Mouse (Mus musculus): Measurements from ENCODE around the gene Cyp2u1.
"Not testable (repeated sequence)": the region's sequence is repeated elsewhere in the genome, so short reads cannot be mapped to it uniquely, and the experiment has no call there.

Gene Cyp2u1

DNA sequence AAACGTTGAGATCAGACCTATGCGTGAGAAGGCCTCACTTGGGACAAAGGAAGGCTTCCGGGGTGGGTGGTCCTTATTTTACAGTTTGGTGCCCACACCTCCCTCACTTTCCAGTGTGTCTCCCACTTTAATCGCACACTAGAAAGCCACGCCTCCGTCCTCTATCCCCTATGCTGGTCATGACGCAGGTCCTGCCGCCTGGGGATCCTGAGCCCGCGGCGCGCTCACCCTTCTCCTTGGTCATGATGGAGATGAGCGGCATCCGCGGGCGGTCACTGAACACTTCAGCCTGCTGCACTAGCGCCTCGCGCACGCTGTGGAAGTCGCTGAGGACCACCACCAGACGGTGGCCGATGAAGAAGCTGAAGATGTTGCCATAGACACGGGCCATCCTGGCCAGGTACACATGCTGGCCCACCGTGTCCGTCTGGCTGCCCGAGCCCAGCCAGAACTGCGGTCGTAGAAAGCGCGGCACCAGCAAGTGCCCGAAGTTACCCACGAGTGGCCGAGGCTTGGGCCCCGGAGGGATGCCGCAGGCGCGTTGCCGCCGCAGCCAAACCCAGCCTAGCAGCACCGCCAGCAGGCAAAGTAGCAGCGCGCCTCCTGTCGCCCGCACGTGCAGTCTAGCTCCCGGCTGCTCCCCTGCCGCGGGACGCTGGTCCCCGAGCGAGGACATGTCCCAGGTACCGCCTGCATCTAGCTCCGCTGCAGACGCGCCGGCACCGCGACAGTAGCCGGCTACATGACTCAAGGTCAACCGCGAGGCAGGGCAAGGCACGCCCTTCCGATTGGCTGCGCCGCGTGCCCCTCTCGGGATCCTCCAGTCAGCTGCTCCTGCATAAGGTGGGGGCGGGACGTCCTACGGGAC is at the start of gene Cyp2u1:
TSS of gene Cyp2u1 (minus strand) at position 776 of the 868 bp plus-strand sequence.
- peak; percentile 58 for DNase-seq (ENCODE audit: low spot score)

DNA sequence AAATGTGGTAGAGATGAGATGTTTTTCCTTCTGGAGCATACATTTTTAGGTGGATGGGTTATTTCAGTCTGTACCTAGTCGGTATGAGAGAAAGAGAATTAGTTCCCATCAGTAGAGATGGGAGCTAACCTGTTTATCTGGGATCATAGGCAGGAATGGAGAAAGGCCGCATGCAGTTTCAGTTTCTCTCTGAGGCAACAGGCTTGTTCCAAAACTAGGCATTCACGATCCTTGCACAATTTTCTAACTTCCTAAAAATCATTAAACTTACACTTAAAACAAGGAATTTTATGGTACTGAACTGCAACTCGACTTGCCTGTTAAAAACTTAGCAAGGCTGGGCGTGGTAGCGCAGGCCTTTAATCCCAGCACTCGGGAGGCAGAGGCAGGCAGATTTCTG is 47.5 kb upstream of the Cyp2u1 start:
- DNase-seq (ENCODE audit: low spot score), result no peak

DNA sequence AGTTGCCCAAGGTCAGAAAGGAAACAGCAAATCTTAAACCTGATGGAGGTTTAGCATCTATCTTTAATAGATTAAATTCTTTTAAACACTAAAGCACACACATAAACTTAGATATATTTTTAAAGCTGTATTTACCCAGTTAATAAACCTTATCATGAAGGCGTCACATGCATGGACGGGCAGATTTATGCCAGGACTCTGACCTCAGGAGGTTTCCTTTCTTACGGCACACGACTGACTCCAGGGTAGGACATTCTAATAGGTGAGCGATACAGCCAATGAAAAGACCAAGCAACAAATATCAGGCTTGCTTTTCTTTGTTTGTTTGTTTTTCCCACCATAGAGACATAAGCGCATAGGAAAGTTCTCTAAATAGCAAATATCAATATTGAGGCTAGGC is 46.0 kb upstream of the Cyp2u1 start:
- DNase-seq (ENCODE audit: low spot score), result no peak

DNA sequence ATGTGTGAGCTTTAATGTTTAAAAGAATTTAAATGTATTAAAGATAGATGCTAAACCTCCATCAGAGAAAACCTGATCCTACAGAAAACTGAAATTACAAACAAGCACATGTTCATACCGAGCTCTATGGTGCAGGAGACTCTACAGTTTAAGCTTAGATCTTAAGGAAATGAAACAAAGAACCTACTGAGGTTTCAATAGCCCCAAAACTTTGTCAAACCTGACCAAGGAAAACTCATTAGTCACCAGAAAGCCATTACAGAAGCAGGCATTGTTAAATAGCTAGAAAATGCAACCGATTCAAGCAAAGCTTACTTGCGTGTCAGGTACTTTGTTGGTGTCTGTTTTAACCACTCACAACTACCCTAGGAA is 45.5 kb upstream of the Cyp2u1 start:
- no peak for DNase-seq (ENCODE audit: low spot score)

DNA sequence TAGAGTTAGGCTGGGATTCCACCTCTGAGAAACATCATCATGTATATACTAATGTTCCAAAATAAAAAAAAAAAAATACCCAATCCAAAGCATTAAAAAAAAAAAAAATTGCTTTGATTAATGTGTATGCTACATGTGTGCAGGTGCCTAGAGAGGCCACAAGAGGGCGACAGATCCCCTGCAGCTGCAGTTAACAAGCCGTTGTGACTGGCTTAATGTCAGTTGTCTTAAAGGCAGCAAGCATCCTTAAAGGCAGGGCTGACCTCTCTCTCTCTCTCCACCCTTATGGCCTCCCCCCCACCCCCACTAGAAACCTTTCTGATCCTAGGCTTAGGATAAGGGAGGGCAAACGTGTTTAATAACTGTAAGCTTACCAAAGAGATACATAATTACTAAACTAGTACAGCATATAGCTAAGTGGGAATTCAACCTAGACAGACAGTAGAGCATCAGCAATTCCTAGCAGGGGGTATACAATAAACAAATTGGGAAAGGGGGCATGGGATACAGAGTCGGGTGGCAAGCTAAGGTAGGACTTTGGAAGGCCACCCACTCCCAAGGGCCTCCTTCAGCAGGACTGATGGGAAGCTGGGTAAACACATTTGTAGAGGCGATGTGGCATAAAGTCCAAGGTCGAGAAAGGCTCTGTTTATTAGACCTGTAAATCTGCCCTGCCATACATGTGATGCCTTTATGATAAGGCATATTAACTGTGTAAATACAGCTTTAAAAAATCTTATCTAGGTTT is 45.0 kb upstream of the Cyp2u1 start:
- no peak for DNase-seq (ENCODE audit: low spot score)

DNA sequence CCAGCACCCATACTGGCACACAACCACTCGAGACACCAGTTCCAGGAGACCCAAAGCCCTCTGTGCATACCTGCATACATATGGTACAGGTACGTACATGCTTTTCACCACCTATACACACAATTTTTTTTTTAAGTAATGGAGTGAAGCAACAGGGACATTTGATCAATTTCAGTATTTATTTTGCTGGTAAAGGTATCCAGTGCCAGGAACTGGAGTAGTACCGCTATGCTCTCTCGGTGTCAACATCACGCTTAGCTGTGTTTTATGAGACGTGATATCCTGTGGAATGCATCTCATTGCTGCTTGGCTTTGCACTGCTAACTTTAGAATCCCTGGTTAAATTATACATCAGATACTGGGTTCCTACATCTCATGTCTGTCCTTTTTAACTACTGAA is 42.9 kb upstream of the Cyp2u1 start:
- no peak for DNase-seq (ENCODE audit: low spot score)

DNA sequence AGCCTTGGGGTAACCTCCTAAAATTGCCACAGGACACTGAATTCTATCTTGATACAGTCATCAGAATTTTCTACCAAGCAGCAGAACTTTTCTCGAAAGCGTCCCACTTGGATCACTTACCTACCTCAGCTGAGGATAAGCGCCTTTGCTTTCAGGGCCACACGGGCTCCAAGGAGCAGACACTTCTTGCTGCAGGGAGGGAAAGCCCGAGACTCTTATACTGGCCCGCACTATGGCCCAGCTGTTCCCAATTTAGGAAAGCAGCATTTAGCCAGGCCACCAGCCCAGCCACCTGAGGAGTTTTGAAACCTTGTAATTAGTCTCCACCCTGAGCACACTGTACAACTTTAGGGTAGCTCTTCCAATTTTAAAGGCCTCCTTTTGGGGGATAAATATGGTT is 40.3 kb upstream of the Cyp2u1 start:
- no peak for DNase-seq (ENCODE audit: low spot score)

DNA sequence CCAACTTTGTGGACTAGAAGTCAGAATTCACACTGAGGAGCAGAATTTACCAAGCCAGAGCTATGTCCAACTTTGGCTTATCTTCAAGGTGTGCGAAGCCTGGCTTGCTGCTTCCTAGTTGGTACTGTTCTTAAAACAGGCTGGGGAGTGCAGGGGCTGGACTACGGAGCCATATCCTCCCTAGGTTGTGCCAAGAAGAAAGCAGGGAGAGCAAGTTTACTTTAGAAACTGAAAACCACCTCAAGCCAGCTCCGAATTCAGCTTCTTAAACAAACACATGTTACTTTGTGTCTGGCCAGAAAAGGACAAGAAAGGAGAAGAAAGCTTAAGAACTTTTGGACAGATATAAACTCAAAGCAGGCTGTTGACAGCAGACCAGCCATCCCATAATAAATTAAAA is 37.9 kb upstream of the Cyp2u1 start:
- DNase-seq (ENCODE audit: low spot score), result no peak

DNA sequence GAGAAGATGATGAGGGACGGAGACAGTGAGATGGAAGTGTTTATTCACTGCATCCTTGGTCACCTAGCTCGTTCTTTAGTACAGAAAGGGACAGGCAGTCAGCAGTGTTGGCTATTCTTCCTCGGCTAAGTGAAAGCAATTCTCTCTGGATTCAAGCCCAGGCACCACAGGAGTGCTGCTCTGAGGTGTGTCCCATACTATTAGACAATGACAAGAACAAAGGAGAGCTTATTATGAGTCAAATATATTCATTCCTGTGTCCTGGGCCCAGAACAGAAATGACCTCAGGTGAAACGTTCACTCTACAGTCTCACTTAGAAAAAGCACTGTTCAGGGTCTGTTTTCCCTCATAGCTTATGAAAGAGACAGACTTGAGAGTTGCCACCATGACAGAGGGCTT is 36.3 kb upstream of the Cyp2u1 start:
- DNase-seq (ENCODE audit: low spot score), result no peak

DNA sequence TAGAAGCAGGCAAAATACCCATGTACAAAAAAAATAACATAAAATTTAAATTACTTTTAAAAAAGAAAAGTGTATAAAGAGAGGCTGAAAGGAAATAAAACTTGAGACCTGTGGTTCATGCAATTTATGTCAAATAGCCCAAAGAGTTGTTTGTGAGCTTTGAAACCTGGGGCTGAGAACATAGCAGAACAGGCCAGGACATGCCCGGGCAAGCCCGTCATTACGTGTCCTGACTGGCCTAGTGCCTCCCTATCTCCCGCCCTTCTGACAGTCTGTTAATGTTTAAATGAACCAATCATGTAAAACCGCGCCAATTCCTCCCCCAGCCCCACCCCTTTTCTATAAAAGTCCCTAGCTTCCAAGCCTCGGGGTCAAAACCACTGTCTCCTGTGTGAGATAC is 34.7 kb upstream of the Cyp2u1 start:
- not testable (repeated sequence) for DNase-seq (ENCODE audit: low spot score)

DNA sequence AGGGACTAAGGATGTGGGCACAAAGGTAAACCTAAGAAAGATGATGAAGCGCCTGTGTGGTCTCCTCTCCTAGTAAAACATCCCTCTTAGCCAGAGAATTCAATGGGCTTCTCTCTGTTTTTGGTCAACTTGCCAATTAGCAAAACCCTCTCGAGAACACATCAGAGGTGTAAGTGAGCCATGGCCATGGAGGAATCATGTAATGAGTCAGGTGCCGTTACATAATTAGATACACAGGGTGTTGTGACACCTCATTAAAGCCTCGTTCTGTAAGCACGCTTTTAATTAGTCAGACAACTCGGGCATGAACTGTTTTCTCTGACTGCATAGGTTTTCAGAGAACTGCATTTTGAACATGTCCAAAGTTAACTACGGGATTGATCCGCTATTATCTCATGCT is 33.6 kb upstream of the Cyp2u1 start:
- no peak for DNase-seq (ENCODE audit: low spot score)

DNA sequence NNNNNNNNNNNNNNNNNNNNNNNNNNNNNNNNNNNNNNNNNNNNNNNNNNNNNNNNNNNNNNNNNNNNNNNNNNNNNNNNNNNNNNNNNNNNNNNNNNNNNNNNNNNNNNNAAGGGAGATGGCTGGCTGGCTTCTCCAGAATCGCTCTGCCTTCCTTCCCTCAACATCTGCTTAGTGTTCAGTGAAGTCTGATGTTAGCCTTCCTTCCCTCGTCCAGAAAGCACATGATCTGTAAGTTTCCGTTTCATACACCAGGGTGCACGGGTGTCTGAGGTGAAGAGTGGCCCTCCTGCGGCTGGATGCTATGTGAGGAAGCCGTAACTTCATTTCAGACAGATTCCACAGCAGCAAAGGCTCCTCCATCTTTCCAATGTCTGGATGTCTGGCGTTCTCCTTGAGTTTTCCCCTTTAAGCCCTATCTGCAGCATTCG is 32.1 kb upstream of the Cyp2u1 start:
- no peak for DNase-seq (ENCODE audit: low spot score)

DNA sequence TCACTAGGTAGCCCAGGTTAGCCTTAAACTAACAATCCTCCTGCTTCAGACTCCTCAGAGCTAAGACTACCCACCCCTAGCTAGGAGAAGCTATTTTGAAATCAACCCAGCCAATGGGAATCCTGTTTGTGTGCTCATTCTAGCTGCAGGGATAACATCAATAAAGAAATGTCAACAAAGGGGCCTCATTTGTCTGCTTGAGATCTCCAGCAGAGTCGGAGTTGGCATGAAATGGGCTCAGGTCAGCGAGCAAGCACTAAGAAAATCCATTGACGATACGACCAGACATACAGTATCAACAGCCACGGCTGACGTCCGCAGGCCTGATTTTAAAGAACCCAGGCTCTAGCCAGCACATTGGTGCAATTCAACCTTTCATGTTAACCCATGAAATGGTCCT is 24.2 kb upstream of the Cyp2u1 start:
- DNase-seq (ENCODE audit: low spot score), result no peak

DNA sequence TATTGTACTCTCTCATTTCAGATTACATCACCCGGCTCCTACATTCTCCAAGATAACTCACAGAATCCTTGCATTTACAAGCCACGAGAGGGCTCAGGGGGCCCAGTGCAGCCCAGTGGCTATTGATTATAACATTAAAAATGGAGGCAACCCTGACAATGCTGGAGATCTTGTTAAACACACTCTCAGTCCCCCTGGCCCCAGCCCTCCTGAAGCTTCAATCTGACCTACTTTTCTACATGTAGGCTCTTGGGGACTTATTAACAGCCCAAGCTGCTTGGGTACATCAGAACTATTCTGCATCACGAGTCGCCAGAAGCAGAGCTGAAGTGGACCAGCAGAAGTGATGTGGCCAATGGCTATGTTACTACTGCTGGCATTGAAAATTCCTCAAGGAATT is 23.6 kb upstream of the Cyp2u1 start:
- DNase-seq (ENCODE audit: low spot score), result no peak

DNA sequence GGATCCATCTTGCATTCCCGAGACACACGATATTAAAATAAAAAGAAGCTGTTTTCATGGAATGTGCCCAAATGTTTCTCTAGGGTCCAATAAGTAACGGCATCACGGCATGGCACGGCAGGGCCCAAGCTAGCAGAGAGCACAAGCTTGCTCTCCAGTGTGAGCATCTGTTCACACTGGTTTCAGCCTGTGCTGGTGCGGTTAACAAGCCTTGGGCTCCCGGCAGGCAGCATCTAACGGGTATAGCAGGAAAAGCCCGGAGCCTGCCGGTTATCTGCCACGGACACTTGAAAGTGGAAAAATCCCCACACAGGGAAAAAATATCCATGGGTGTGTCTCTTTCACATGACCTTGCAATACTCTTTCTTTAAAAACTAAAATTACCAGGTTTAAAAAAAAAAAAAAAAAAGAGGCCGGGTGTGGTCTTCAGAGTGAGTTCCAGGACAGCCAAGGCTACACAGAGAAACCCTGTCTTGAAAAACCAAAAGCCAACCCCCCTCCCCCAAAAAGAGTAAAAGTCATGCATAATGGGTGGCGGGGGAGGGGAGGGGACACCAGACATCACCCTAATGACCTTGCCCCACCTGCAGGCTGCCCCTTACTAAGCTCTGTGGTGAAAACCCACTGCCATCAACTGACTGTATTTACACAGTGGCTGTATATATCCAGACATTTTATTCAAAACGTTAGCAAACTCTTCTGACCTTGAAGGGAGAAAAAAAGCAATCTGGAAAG is 19.2 kb upstream of the Cyp2u1 start:
- no peak for DNase-seq (ENCODE audit: low spot score)

DNA sequence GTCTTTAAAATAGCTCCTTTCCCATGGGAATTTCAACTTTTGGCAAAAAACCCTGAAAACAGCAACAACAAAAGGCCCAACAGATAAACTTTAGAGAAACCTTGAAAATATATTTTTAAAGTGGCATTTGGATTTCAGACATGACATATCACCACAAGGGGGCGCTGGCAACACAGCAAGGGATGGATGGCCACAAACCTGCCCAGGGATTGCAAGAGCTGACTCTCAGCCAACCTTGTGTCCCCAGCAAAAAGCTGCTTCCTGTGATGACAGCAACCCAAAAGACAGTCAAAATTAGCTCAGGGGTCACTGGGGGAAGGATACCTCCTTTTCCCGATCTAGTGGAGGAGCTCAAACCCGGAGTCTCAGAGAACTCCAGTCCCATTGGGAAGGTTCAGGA is 17.2 kb upstream of the Cyp2u1 start:
- DNase-seq (ENCODE audit: low spot score), result peak; percentile 10

DNA sequence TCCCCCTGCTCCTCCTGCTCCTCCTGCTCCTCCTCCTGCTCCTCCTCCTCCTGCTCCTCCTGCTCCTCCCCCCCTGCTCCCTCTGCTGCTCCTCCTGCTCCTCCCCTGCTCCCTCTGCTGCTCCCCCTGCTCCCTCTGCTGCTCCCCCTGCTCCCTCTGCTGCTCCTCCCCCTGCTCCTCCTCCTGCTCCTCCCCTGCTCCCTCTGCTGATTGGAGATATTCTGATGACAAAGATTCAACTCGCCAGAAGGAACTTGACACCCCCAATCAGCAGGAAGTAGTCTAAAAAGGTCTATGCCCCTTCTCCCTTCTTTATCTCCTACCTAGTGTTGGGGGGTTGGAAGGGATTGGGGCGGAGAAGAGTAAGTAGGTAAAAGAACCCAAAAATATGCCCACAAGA is 15.2 kb upstream of the Cyp2u1 start:
- DNase-seq (ENCODE audit: low spot score), result no peak

DNA sequence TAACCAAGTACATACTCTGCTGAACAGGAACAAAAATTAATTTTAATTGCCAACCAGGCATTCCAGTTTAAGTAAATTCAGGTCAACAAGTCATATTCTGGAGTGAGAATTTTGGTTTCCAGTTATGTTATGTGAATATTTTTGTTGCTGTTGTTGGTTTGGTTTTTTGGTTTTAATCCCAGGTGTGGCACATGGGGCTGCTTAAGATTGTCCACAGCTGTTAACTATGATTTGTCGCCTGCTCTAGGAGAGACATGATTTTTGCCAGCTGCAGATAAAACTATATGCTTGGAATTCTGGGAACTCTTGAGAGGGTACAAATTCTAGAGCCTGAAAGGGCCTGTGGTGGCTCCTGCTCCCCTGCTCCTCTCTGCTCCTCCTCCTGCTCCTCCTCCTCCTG is 14.1 kb upstream of the Cyp2u1 start:
- no peak for DNase-seq (ENCODE audit: low spot score)

DNA sequence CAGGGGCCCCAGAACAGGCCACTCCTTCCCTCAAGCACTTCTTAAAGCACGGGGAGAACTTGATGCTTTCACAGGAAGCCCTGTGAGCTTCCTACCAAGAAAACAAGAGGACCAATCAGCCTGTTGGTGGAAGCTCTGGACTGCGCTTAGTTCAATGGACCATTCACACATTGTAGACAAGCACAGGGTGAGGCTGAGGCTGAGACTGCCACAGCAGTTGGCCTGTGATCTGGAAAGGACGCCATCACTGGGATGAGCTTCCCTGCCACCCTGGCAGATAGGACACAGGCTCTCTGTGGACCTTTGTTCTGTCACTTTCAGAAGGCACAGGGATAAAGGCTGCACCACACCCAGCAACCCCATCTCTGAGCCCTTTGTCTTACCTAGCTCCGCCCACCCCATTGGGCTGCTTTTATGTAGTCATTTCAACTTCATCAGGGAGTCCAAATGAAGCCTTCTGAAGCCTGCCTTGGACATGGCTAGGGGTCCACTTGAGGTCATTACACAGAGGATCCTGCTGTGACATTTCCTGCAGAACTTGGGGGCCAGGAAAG is 13.0 kb upstream of the Cyp2u1 start:
- no peak for DNase-seq (ENCODE audit: low spot score)

DNA sequence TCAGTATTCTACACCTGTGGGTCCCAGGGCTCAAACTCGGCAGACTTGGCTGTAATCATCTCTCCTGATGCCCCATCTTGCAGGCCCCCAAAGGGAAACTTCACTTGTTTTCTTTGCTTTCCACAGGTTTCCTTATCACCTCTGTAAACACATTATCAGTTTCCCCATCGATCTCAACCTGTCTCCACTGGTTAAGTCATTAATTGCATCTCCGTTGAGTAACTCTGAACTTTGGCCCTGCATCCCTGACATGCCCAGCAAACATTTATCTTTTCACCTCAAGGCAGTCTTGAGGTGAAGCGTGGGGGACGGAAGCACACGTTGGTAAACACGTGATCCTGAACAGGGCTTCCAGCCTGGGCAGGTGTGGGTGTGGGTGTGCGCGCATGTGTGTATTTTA is 9.3 kb upstream of the Cyp2u1 start:
- no peak for DNase-seq (ENCODE audit: low spot score)

DNA sequence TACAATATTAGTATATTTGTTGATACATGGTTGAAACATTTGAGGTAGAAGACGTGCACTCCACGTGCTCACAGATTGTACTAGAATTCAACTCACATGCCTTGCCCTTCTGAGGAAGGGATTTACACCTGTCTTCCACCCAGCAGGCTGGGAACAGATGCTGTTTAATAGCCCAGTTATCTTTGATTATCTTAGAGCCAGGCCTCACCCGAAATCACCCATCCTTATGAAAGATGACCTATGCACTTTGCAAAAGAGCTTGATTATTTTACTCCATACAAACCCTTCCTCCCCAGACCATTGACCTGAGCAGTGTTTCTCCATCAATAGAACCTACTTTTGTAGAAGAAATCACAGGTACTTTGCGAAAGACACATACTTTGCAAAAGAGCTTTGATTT is 7.5 kb upstream of the Cyp2u1 start:
- no peak for DNase-seq (ENCODE audit: low spot score)

DNA sequence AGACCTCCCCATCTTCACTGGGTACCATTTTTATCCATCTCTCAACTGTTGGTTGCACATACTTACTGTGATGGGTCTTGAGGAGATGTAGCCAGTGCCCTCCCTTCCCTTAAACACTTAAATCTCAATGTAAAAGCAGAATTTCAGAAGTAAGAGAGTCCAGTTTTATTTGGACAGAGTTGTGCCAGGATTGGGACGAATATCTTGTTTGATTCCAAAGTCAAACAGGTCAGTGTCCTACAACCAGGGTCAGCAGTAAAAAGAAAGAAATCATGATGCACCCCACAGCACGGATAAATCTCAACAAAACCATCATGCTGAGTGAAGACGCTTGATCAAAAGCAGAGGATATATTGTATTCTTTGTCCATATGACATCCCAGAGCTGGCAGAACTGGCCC is 4.8 kb upstream of the Cyp2u1 start:
- no peak for DNase-seq (ENCODE audit: low spot score)

DNA sequence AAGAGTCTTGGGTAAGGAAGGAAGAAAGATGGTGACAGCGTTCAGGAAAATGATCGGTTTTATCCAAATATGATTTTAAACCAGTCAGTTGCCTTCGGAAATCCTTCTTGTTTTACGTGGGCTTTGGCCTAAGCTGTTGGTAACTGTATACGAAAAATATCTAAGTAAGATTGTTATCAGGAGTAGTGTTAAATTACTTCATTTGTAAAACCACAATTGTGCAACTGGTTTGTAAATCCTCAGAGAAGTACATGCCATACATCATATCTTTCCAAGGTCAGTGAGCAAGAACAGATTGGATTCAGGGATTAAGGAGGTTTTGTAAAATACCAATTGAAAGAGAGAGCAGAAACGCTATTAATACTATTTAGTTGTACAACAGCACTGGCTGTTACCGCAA is 3.2 kb upstream of the Cyp2u1 start:
- DNase-seq (ENCODE audit: low spot score), result no peak

All from spleen, adult 12 weeks (tissue).